Mouse (Mus musculus): ENCODE results near the gene Rapgef1.

GRCm38 (mm10) chr2:29677842-29678241 is 58.3 kb downstream of the Rapgef1 start:
- TF ChIP-seq CTCF (IDR thresholded peaks at IDR 0.05; ENCODE audit: borderline replicate concordance, control insufficient read depth, extremely low read depth, insufficient read depth, low read length, poor library complexity) (no peak), POLR2A (IDR thresholded peaks at IDR 0.05; ENCODE audit: control insufficient read depth, extremely low read depth, insufficient read depth, low read length, poor library complexity) (no peak)

Measured in thymus, adult 2 months (tissue).